Mouse (Mus musculus): ENCODE measurements around the gene Car3.

- TF ChIP-seq CTCF (IDR thresholded peaks at IDR 0.05 in 2 of 3, conservative IDR thresholded peaks at IDR 0.05 in 1 of 3; ENCODE audit: control insufficient read depth in 1 of 3, insufficient read depth in 1 of 3, low read depth in 2 of 3, low read length in 3 of 3, poor library complexity in 1 of 3, severe bottlenecking in 1 of 3) (peak; percentile 5 to 53 (median 50); a peak in 4 of 6 replicates), MYC (IDR thresholded peaks at IDR 0.05; ENCODE audit: low read depth, low read length) (no peak), MAX (IDR thresholded peaks at IDR 0.05; ENCODE audit: low read length) (no peak), POLR2A (IDR thresholded peaks at IDR 0.05; ENCODE audit: control insufficient read depth in 1 of 2, insufficient read depth in 1 of 2, low read depth in 1 of 2, low read length in 2 of 2, poor library complexity in 1 of 2) (peak; percentile 42 to 82; a peak in 3 of 4 replicates), EP300 (IDR thresholded peaks at IDR 0.05; ENCODE audit: low read depth in 1 of 2, low read length in 2 of 2) (0 out of 4 replicates have a peak, but pooled peaks of 1 of the 2 experiments have one; percentile 15), MAZ (IDR thresholded peaks at IDR 0.05; ENCODE audit: low read depth, low read length) (0 out of 2 replicates have a peak, but pooled peaks have one; percentile 70), ZNF384 (IDR thresholded peaks at IDR 0.05; ENCODE audit: low read depth, low read length) (no peak), USF1 (IDR thresholded peaks at IDR 0.05; ENCODE audit: low read depth, low read length) (no peak), JUND (IDR thresholded peaks at IDR 0.05; ENCODE audit: low read depth, low read length) (no peak), TBP (IDR thresholded peaks at IDR 0.05; ENCODE audit: low read depth, low read length) (peak; percentile 71; the same call in 1 of the 2 replicates), SMC3 (IDR thresholded peaks at IDR 0.05; ENCODE audit: low read depth, low read length) (no peak)
These were observed 23.1 kb downstream of the Car3 start, which contains the start of gene Car2 for GRCm38 (mm10) chr3:14886102-14887098.

All from MEL (cell line).